Mouse (Mus musculus): Measurements from ENCODE around the gene Plek. TPM values are rescaled to one million over a fixed set of nuclear protein-coding genes. Genes with fewer than 3 reads are reported as not detected.

Plek gene
- polyA plus RNA-seq, 1 experiment = not detected

- no peak overlapping the region for H3K27ac ChIP-seq (ENCODE audit: insufficient read depth, low read length)
- no peaks in the 10 kb centered on the region for H3K27me3 ChIP-seq (ENCODE audit: control insufficient read depth, insufficient read depth, low read length, poor library complexity, severe bottlenecking)
- H3K36me3 ChIP-seq (ENCODE audit: control insufficient read depth, insufficient read depth, low read length, poor library complexity, severe bottlenecking) = no peaks in the 10 kb centered on the region
- TF ChIP-seq EP300 (IDR thresholded peaks at IDR 0.05; ENCODE audit: insufficient read depth, low read depth, low read length) = no peak
- TF ChIP-seq POLR2A (IDR thresholded peaks at IDR 0.05; ENCODE audit: insufficient read depth, low read length) = no peak
- no peak for TF ChIP-seq CTCF (IDR thresholded peaks at IDR 0.05; ENCODE audit: low read depth, low read length)
- H3K9ac ChIP-seq (ENCODE audit: low read depth, poor library complexity, severe bottlenecking) = no peak overlapping the region
- no peak overlapping the region for H3K4me3 ChIP-seq (ENCODE audit: low read depth, low read length)
- H3K9me3 ChIP-seq (replicated peaks; ENCODE audit: control insufficient read depth, insufficient read depth, low read length, poor library complexity, severe bottlenecking) = no peaks in the 10 kb centered on the region; the same call in 1 of the 2 replicates
- no peaks in the 10 kb centered on the region for H3K4me1 ChIP-seq (ENCODE audit: control insufficient read depth, insufficient read depth, low read length)
Measured at GRCm38 (mm10) chr11:16935577-16936236, 116.5 kb downstream of the Plek start.

- Histone ChIP-seq H3K9ac (ENCODE audit: low read depth, poor library complexity, severe bottlenecking) (no peak overlapping the region), H3K4me3 (ENCODE audit: low read depth, low read length) (no peak overlapping the region), H3K36me3 (ENCODE audit: control insufficient read depth, insufficient read depth, low read length, poor library complexity, severe bottlenecking) (no peaks in the 10 kb centered on the region), H3K27ac (ENCODE audit: insufficient read depth, low read length) (no peak overlapping the region), H3K4me1 (ENCODE audit: control insufficient read depth, insufficient read depth, low read length) (no peaks in the 10 kb centered on the region), H3K9me3 (replicated peaks; ENCODE audit: control insufficient read depth, insufficient read depth, low read length, poor library complexity, severe bottlenecking) (no peaks in the 10 kb centered on the region; the same call in 1 of the 2 replicates), H3K27me3 (ENCODE audit: control insufficient read depth, insufficient read depth, low read length, poor library complexity, severe bottlenecking) (no peaks in the 10 kb centered on the region)
- TF ChIP-seq EP300 (IDR thresholded peaks at IDR 0.05; ENCODE audit: insufficient read depth, low read depth, low read length) (no peak), POLR2A (IDR thresholded peaks at IDR 0.05; ENCODE audit: insufficient read depth, low read length) (no peak), CTCF (IDR thresholded peaks at IDR 0.05; ENCODE audit: low read depth, low read length) (no peak)
Measured at GRCm38 (mm10) chr11:16932159-16932558, 120.0 kb downstream of the Plek start.

Other genes with a start within 250 kb of the Plek start
- 4.6 and 6.7 TPM in 2 replicates for gene Fbxo48, start 101.0 kb downstream of the Plek start, polyA plus RNA-seq (2011; ENCODE audit: insufficient read depth, insufficient read length, low read depth, missing spikeins)
- gene Cnrip1, start 795 bp downstream of the Plek start, polyA plus RNA-seq (2011; ENCODE audit: insufficient read depth, insufficient read length, low read depth, missing spikeins) = 0.85 and 1.5 TPM in 2 replicates
- gene Ppp3r1, start 106.9 kb upstream of the Plek start, polyA plus RNA-seq (2011; ENCODE audit: insufficient read depth, insufficient read length, low read depth, missing spikeins) = 73.9 and 75.4 TPM in 2 replicates
- 39.8 and 44.6 TPM in 2 replicates for gene Wdr92, start 129.7 kb upstream of the Plek start, polyA plus RNA-seq (2011; ENCODE audit: insufficient read depth, insufficient read length, low read depth, missing spikeins)
- 93.5 and 104 TPM in 2 replicates for gene Pno1, start 159.2 kb upstream of the Plek start, polyA plus RNA-seq (2011; ENCODE audit: insufficient read depth, insufficient read length, low read depth, missing spikeins)
- gene C1d, start 205.2 kb upstream of the Plek start, polyA plus RNA-seq (2011; ENCODE audit: insufficient read depth, insufficient read length, low read depth, missing spikeins) = 94.3 and 114 TPM in 2 replicates